Comparison of ENCODE assay signal across 8 mouse cellular contexts in genomic region chr3:52103531-52104181, GRCm38 (mm10). TPM values are rescaled to one million over a fixed set of nuclear protein-coding genes. Genes with fewer than 3 reads are reported as not detected.
DNase-seq lines count a peak whose midpoint lies in the region; ATAC-seq and TF ChIP-seq lines count a peak whose summit lies in the region.

No protein-coding gene starts in this region.

- no peaks in the 10 kb centered on the region for H3K9me3 ChIP-seq in hindbrain, postnatal 0 days (ENCODE audit: low read length)

- H3K4me3 ChIP-seq in gastrocnemius, adult 2 months = peak overlapping the region; percentile 97
- peak overlapping the region; percentile 79 for H3K4me3 ChIP-seq in hindbrain, postnatal 0 days (ENCODE audit: low read length)
- peak overlapping the region; percentile 78 for H3K4me3 ChIP-seq in left cerebral cortex, adult 2 months

- H3K4me2 ChIP-seq in hindbrain, postnatal 0 days (ENCODE audit: low read depth, low read length) = peak overlapping the region; percentile 96

- H3K4me1 ChIP-seq in hindbrain, postnatal 0 days (ENCODE audit: insufficient read depth, low read length) = no peaks in the 10 kb centered on the region

- intact Hi-C loops in gastrocnemius, adult 2 months (cut with DNase I) = loop anchor here (5.0 kb wide), 1 partner anchor 94 kb away; no protein-coding TSS in a partner anchor
- intact Hi-C loops in left cerebral cortex, adult 2 months (cut with DNase I) = loop anchor here (1.0 to 5.0 kb wide), 6 partner anchors 33 to 543 kb away; partner anchors contain the start of gene Setd7

- H3K27me3 ChIP-seq in hindbrain, postnatal 0 days (ENCODE audit: insufficient read depth, low read length) = no peaks in the 10 kb centered on the region

- peak overlapping the region; percentile 79 for H3K9ac ChIP-seq in hindbrain, postnatal 0 days (replicated peaks; ENCODE audit: low read length)

- H3K27ac ChIP-seq in gastrocnemius, adult 2 months = peak overlapping the region; percentile 96
- H3K27ac ChIP-seq in hindbrain, postnatal 0 days = peak overlapping the region; percentile 98
- peak overlapping the region; percentile 95 for H3K27ac ChIP-seq in left cerebral cortex, adult 2 months

- peak; percentile 6 for ATAC-seq in activated CD4-positive, CD25-positive, alpha-beta regulatory T cell, adult 4 months
- no peak for ATAC-seq in hindbrain, postnatal 0 days

- DNase-seq in cerebellum, postnatal 10 days = peak; percentile 70 to 72
- DNase-seq in gastrocnemius, adult 2 months = peak; percentile 69
- DNase-seq in hindbrain, postnatal 0 days (ENCODE audit: low spot score) = peak; percentile 64
- DNase-seq in left cerebral cortex, adult 2 months (ENCODE audit: extremely low spot score in 1 of 2, low spot score in 2 of 2) = peak; percentile 56 to 60
- DNase-seq in lung, postnatal 4 days = peak; percentile 64 to 66
- DNase-seq in right cerebral cortex, postnatal 25 days = peak; percentile 68
- DNase-seq in yolk sac, embryonic 10.5 days (ENCODE audit: low spot score) = peak; percentile 63

- H3K36me3 ChIP-seq in hindbrain, postnatal 0 days (ENCODE audit: insufficient read depth, low read length) = no peaks in the 10 kb centered on the region

- TF ChIP-seq CTCF in gastrocnemius, adult 2 months (IDR thresholded peaks at IDR 0.05) = no peak
- TF ChIP-seq CTCF in hindbrain, postnatal 0 days (IDR thresholded peaks at IDR 0.05; ENCODE audit: low read depth) = no peak
- no peak for TF ChIP-seq CTCF in left cerebral cortex, adult 2 months (IDR thresholded peaks at IDR 0.05)

- under 1% methylated on average over 55 of the region's 55 CpGs for WGBS in hindbrain, postnatal 0 days

RNA-seq across cellular contexts. Expression of gene Maml3, which starts 1.2 kb away (rescaled TPM):
- polyA plus RNA-seq in activated CD4-positive, CD25-positive, alpha-beta regulatory T cell, adult 4 months (2017; shearing (Covaris generic)) = under 1 TPM; 0.55 to 0.67 TPM
- total RNA-seq in gastrocnemius, adult 2 months (2021) = 1 to 10 TPM; 2.0 to 2.5 TPM
- 18.0 and 18.8 TPM in 2 replicates for total RNA-seq in hindbrain, postnatal 0 days (2014; rRNA removed)
- polyA plus RNA-seq in hindbrain, postnatal 0 days (2015; fragmentation: Nextera tagmentation; extraction: Ambion mirVana) = 4.3 and 4.8 TPM in 2 replicates
- 10 to 100 TPM; 10.3 to 10.9 TPM for total RNA-seq in left cerebral cortex, adult 2 months (2021)
